Mouse (Mus musculus): ENCODE data around the gene Zfp704. TPM values are rescaled to one million over a fixed set of nuclear protein-coding genes. Genes with fewer than 3 reads are reported as not detected.
"Not testable (repeated sequence)": the region's sequence is repeated elsewhere in the genome, so short reads cannot be mapped to it uniquely, and the experiment has no call there.

Gene Zfp704
- polyA plus RNA-seq, 1 experiment = 9.7 TPM

- Histone ChIP-seq H3K4me3 (replicated peaks; ENCODE audit: extremely low read depth, low read depth, low read length) (no peak overlapping the region), H3K4me1 (ENCODE audit: control insufficient read depth, insufficient read depth, low read length) (peaks cover 9% of the 10 kb centered on the region)
- 71% methylated on average over 14 of the region's 14 CpGs for WGBS
- DNase-seq = no peak
- TF ChIP-seq POLR2A (IDR thresholded peaks at IDR 0.05; ENCODE audit: borderline replicate concordance, extremely low read depth, low read depth, low read length) (no peak), CTCF (IDR thresholded peaks at IDR 0.05; ENCODE audit: insufficient read depth, low read length) (no peak)
Observed at GRCm38 (mm10) chr3:9580952-9581798, 28.7 kb downstream of the Zfp704 start.

- H3K4me1 ChIP-seq (ENCODE audit: control insufficient read depth, insufficient read depth, low read length) = peaks cover 9% of the 10 kb centered on the region
- TF ChIP-seq CTCF (IDR thresholded peaks at IDR 0.05; ENCODE audit: insufficient read depth, low read length) (no peak), POLR2A (IDR thresholded peaks at IDR 0.05; ENCODE audit: borderline replicate concordance, extremely low read depth, low read depth, low read length) (no peak)
- DNase-seq = no peak
- WGBS = 85% methylated on average over 3 of the region's 3 CpGs
- no peak overlapping the region for H3K4me3 ChIP-seq (replicated peaks; ENCODE audit: extremely low read depth, low read depth, low read length)
Observed at GRCm38 (mm10) chr3:9580102-9580501, 29.8 kb downstream of the Zfp704 start.

GRCm38 (mm10) chr3:9579028-9579643, 30.7 kb downstream of the Zfp704 start:
- Histone ChIP-seq H3K4me1 (ENCODE audit: control insufficient read depth, insufficient read depth, low read length) (peaks cover 13% of the 10 kb centered on the region), H3K4me3 (replicated peaks; ENCODE audit: extremely low read depth, low read depth, low read length) (no peak overlapping the region)
- WGBS = 18% methylated on average over 4 of the region's 4 CpGs
- TF ChIP-seq CTCF (IDR thresholded peaks at IDR 0.05; ENCODE audit: insufficient read depth, low read length) (no peak), POLR2A (IDR thresholded peaks at IDR 0.05; ENCODE audit: borderline replicate concordance, extremely low read depth, low read depth, low read length) (no peak)
- DNase-seq = no peak

- 85% methylated on average over 4 of the region's 4 CpGs for WGBS
- no peak for DNase-seq
- no peak for TF ChIP-seq CTCF (IDR thresholded peaks at IDR 0.05; ENCODE audit: insufficient read depth, low read length)
- no peak for TF ChIP-seq POLR2A (IDR thresholded peaks at IDR 0.05; ENCODE audit: borderline replicate concordance, extremely low read depth, low read depth, low read length)
- no peak overlapping the region for H3K4me3 ChIP-seq (replicated peaks; ENCODE audit: extremely low read depth, low read depth, low read length)
- H3K4me1 ChIP-seq (ENCODE audit: control insufficient read depth, insufficient read depth, low read length) = peaks cover 15% of the 10 kb centered on the region
Observed at GRCm38 (mm10) chr3:9576872-9577271, 33.0 kb downstream of the Zfp704 start.

- no peak overlapping the region for H3K4me3 ChIP-seq (replicated peaks; ENCODE audit: extremely low read depth, low read depth, low read length)
- peaks cover 12% of the 10 kb centered on the region for H3K4me1 ChIP-seq (ENCODE audit: control insufficient read depth, insufficient read depth, low read length)
- DNase-seq = no peak
- 72% methylated on average over 8 of the region's 8 CpGs for WGBS
- TF ChIP-seq CTCF (IDR thresholded peaks at IDR 0.05; ENCODE audit: insufficient read depth, low read length) = no peak
- no peak for TF ChIP-seq POLR2A (IDR thresholded peaks at IDR 0.05; ENCODE audit: borderline replicate concordance, extremely low read depth, low read depth, low read length)
Observed at GRCm38 (mm10) chr3:9574305-9574704, 35.6 kb downstream of the Zfp704 start.

GRCm38 (mm10) chr3:9573581-9573980, 36.3 kb downstream of the Zfp704 start:
- peak; percentile 35 for DNase-seq
- WGBS = 10% methylated on average over 6 of the region's 6 CpGs

GRCm38 (mm10) chr3:9572261-9572660, 37.6 kb downstream of the Zfp704 start:
- Histone ChIP-seq H3K4me1 (ENCODE audit: control insufficient read depth, insufficient read depth, low read length) (peaks cover 6% of the 10 kb centered on the region), H3K4me3 (replicated peaks; ENCODE audit: extremely low read depth, low read depth, low read length) (no peak overlapping the region)
- WGBS = 54% methylated on average over 8 of the region's 8 CpGs
- TF ChIP-seq CTCF (IDR thresholded peaks at IDR 0.05; ENCODE audit: insufficient read depth, low read length) (no peak), POLR2A (IDR thresholded peaks at IDR 0.05; ENCODE audit: borderline replicate concordance, extremely low read depth, low read depth, low read length) (no peak)
- DNase-seq = no peak

More at GRCm38 (mm10) chr3:9573581-9573980, 36.3 kb downstream of the Zfp704 start:
- TF ChIP-seq CTCF (IDR thresholded peaks at IDR 0.05; ENCODE audit: insufficient read depth, low read length) (no peak), POLR2A (IDR thresholded peaks at IDR 0.05; ENCODE audit: borderline replicate concordance, extremely low read depth, low read depth, low read length) (no peak)
- Histone ChIP-seq H3K4me3 (replicated peaks; ENCODE audit: extremely low read depth, low read depth, low read length) (no peak overlapping the region), H3K4me1 (ENCODE audit: control insufficient read depth, insufficient read depth, low read length) (peaks cover 8% of the 10 kb centered on the region)

GRCm38 (mm10) chr3:9570782-9571181, 39.1 kb downstream of the Zfp704 start:
- DNase-seq = no peak
- Histone ChIP-seq H3K4me3 (replicated peaks; ENCODE audit: extremely low read depth, low read depth, low read length) (no peak overlapping the region), H3K4me1 (ENCODE audit: control insufficient read depth, insufficient read depth, low read length) (peaks cover 6% of the 10 kb centered on the region)
- TF ChIP-seq POLR2A (IDR thresholded peaks at IDR 0.05; ENCODE audit: borderline replicate concordance, extremely low read depth, low read depth, low read length) (no peak), CTCF (IDR thresholded peaks at IDR 0.05; ENCODE audit: insufficient read depth, low read length) (no peak)
- WGBS = 84% methylated on average over 4 of the region's 4 CpGs

- not testable (repeated sequence) for H3K4me3 ChIP-seq (replicated peaks; ENCODE audit: extremely low read depth, low read depth, low read length); DNase-seq
Observed at GRCm38 (mm10) chr3:9569706-9570105, 40.2 kb downstream of the Zfp704 start.

More at GRCm38 (mm10) chr3:9569706-9570105, 40.2 kb downstream of the Zfp704 start:
- H3K4me1 ChIP-seq (ENCODE audit: control insufficient read depth, insufficient read depth, low read length) = not testable (repeated sequence)
- 99% methylated on average over 4 of the region's 4 CpGs for WGBS
